Mouse (Mus musculus) skeletal muscle tissue, postnatal 0 days (tissue): ENCODE results near the gene Rxfp3. TPM values are rescaled to one million over a fixed set of nuclear protein-coding genes. Genes with fewer than 3 reads are reported as not detected.

Experiments used
- polyA plus RNA-seq: library from polyadenylated mRNA; unstranded; fragments of >200 nt; fragmentation: Nextera tagmentation; extraction: Ambion mirVana; gene quantifications from 2 replicates; pipeline ENCODE4 v1.2.1, GENCODE M21; 2015

The Rxfp3 gene
- polyA plus RNA-seq = 0.14 and 0.22 TPM in 2 replicates

GRCm38 (mm10) chr15:11037711-11038110, at the start of gene Rxfp3:
TSS of gene Rxfp3 (minus strand) at chr15:11037991.

GRCm38 (mm10) chr15:11064558-11065411, 27.0 kb upstream of the Rxfp3 start, which contains the start of gene Adamts12:
TSS of gene Adamts12 (plus strand) at chr15:11064790.

GRCm38 (mm10) chr15:11000421-11000820, 37.4 kb downstream of the Rxfp3 start, which contains the start of gene Slc45a2:
TSS of gene Slc45a2 (plus strand) at chr15:11000721.

Other genes starting within 250 kb of the Rxfp3 start
- gene C1qtnf3, start 85.7 kb downstream of the Rxfp3 start, polyA plus RNA-seq = 31.2 and 69.0 TPM in 2 replicates
- gene Amacr, start 56.2 kb downstream of the Rxfp3 start, polyA plus RNA-seq = 20.5 and 22.8 TPM in 2 replicates
- gene Slc45a2, start 37.3 kb downstream of the Rxfp3 start, polyA plus RNA-seq = 0.09 TPM in 1 of 2 replicates, not detected in the other
- gene Adamts12, start 26.8 kb upstream of the Rxfp3 start, polyA plus RNA-seq = 3.7 and 3.8 TPM in 2 replicates